Mouse (Mus musculus) E14TG2a.4 (cell line): ENCODE data around the gene Vamp1.

Experiments
- CTCF ChIP-seq: conservative IDR thresholded peaks from 2 replicates; pipeline ENCODE4 v1.5.1; 2014; ENCODE audit warnings: low read length
- NANOG ChIP-seq: IDR thresholded peaks from 2 replicates; pipeline ENCODE4 v1.6.1; 2014; ENCODE audit warnings: borderline replicate concordance, low read length, mixed read lengths

DNA sequence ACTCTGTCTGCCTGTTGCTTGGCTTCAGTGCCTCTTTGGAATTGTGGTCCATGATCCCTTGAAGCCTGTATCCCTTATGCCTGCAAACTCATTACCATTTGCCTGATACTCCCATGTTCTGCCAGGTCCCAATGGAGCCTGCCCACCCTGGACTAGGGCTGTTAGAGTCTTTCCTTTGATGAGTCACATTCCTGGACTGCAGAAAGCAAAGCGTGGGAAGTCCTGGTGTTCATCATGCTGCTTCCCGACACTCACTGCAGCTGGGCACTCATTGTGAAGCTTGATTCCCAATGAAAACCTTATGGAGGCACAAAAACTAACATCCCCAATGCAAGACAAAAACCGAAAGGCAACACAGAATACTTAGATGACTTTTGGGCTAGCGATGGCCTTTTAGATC is 76.0 kb downstream of the Vamp1 start:
- TF ChIP-seq CTCF = no peak
- TF ChIP-seq NANOG = no peak
